Mouse (Mus musculus) cortical plate, adult 2 months (tissue): ENCODE measurements around the gene Tigit. TPM values are rescaled to one million over a fixed set of nuclear protein-coding genes. Genes with fewer than 3 reads are reported as not detected.

Experiments
- H3K27ac ChIP-seq: fragments of 200-500 bp; 2 replicates; pipeline ENCODE4 v1.5.1; 2012; ENCODE audit warnings: low read length, control low read depth, inconsistent platforms; ENCODE audit not compliant: insufficient read depth
- H3K4me1 ChIP-seq: fragments of 200-500 bp; 2 replicates; pipeline ENCODE4 v1.6.1; 2011; ENCODE audit warnings: low read length; ENCODE audit not compliant: control insufficient read depth, insufficient read depth
- H3K4me3 ChIP-seq: fragments of 200-500 bp; 2 replicates; pipeline ENCODE4 v1.5.1; 2011; ENCODE audit warnings: mild to moderate bottlenecking, low read length, control low read depth; ENCODE audit not compliant: insufficient read depth
- CTCF ChIP-seq: fragments of 200-500 bp; IDR thresholded peaks from 2 replicates; pipeline ENCODE4 v1.5.1; 2011; ENCODE audit warnings: mild to moderate bottlenecking, control low read depth, low read length; ENCODE audit not compliant: insufficient read depth; ENCODE audit errors: extremely low read depth
- POLR2A ChIP-seq: fragments of 200-500 bp; IDR thresholded peaks from 2 replicates; pipeline ENCODE4 v1.6.1; 2011; ENCODE audit warnings: mild to moderate bottlenecking, low read length, control low read depth; ENCODE audit not compliant: insufficient read depth; ENCODE audit errors: extremely low read depth
- polyA plus RNA-seq: library from polyadenylated mRNA; depleted of rRNA; stranded (reverse); fragments of >200 nt; gene quantifications from 2 replicates; pipeline ENCODE4 v1.2.3, GENCODE M21; 2012

Tigit gene
- polyA plus RNA-seq, 1 experiment, result not detected

DNA sequence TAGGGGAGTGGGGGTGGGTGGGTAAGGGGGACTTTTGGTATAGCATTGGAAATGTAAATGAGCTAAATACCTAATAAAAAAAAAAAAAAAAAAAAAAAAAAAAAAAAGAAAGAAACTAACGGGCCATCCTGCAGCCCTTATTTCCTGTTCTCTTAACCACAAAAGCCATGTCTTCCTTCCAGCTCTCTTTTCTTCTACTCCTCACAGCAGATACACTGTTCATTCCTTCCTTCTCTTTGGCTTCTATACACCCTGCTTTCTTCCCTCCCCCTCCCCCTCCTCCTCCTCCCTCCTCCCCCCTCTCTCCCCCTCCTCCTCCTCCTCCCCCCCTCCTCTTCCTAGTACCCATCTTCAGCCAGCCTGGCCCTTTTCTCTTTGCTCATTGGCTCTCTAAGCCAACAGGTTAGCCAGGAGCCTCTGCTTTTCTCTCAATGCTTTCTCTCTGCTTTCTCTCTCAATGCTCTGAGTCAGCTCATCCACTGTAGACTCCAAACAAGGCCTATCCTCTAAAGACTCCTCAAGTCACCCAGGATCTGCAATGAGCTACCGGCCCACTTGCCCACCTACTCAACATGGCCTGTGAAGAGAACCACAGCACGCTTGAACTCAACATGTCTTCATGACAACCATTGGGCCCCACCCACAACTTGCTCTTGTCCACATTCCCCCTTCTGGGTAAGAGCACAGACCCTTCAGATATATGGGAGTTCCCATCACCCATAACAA lies 13.4 kb downstream of the Tigit start:
- H3K4me3 ChIP-seq, result no peak overlapping the region
- no peak overlapping the region for H3K27ac ChIP-seq
- TF ChIP-seq POLR2A, result no peak
- TF ChIP-seq CTCF, result no peak
- H3K4me1 ChIP-seq, result no peaks in the 10 kb centered on the region

DNA sequence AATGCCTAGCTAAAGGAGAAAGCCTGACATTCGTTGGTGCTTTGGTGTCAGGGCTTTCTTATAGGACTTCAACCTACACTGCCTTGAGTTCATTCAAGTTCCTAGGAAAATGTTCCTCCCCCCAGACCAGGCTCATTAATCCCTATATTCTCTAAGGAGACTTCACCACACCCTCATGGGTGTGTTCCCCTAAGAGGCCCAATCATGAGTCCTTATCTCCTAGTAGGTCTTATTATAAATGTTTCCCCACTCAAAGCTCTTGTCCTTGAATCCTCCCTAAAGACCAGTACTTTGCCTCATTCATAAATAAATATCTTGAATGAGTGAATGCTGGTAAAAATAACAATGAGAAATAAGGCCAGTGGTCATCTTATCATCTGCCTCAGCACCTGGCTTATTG lies 16.3 kb downstream of the Tigit start:
- TF ChIP-seq POLR2A, result no peak
- no peak for TF ChIP-seq CTCF
- no peak overlapping the region for H3K27ac ChIP-seq
- no peak overlapping the region for H3K4me3 ChIP-seq
- H3K4me1 ChIP-seq, result no peaks in the 10 kb centered on the region

DNA sequence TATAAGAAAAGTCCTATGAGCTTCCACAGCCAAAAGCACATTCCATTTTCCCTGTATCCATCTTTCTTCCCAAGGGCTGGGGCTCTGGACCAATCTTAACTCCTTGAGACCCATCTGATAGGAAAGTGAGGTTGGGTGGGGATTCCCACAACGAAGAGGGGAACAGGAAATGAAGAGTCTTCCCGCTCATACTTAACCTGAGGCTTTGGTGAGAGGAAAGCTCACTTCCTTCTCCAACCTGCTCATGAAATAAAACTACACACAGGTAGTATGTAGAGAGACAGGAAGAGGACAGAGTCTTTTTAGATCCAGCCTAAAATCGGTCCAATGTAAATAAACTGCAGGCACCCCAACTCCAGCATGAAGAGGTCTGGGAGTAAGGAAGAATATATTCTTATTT lies 17.0 kb downstream of the Tigit start:
- Histone ChIP-seq H3K4me3 (no peak overlapping the region), H3K4me1 (no peaks in the 10 kb centered on the region), H3K27ac (no peak overlapping the region)
- TF ChIP-seq CTCF (no peak), POLR2A (no peak)

DNA sequence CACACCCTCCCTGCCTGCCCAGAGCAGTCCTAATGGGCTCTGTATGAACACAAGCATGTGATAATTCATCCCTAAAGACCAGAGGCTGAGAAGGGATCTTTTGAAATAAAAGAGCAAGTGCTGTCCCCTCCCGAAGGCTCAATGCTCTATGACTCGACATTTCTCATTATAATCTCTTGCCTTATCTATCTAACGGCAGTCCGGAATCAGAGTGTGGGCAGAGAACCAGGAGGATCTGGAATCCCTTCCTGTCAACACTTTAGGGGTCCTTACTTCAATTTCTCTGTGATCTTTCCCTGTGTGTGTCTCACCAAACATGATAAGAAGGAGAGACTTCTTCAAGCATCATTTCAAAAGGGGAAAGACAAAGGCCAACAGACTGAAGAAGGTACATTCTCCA lies 18.1 kb downstream of the Tigit start:
- no peaks in the 10 kb centered on the region for H3K4me1 ChIP-seq
- no peak for TF ChIP-seq CTCF
- TF ChIP-seq POLR2A, result no peak
- no peak overlapping the region for H3K27ac ChIP-seq
- no peak overlapping the region for H3K4me3 ChIP-seq

DNA sequence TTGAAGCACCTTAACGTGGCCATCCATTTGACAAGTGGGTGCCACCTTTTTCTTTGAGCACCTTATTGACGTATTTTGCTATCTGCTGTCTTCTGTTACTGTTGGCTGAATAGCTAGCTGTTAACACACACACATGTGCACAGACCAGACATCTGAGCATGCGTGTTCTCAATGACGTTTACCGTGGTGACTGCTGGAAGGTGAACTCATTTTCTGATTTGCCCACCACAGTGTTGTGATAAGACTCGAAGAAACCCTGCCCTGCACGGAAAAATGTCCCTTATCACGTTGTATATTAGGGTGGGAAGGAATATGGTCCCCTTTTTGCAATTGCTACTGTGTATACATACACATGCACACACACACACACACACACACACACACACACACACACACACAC lies 22.7 kb downstream of the Tigit start:
- Histone ChIP-seq H3K4me3 (no peak overlapping the region), H3K4me1 (no peaks in the 10 kb centered on the region), H3K27ac (no peak overlapping the region)
- TF ChIP-seq CTCF (no peak), POLR2A (no peak)

DNA sequence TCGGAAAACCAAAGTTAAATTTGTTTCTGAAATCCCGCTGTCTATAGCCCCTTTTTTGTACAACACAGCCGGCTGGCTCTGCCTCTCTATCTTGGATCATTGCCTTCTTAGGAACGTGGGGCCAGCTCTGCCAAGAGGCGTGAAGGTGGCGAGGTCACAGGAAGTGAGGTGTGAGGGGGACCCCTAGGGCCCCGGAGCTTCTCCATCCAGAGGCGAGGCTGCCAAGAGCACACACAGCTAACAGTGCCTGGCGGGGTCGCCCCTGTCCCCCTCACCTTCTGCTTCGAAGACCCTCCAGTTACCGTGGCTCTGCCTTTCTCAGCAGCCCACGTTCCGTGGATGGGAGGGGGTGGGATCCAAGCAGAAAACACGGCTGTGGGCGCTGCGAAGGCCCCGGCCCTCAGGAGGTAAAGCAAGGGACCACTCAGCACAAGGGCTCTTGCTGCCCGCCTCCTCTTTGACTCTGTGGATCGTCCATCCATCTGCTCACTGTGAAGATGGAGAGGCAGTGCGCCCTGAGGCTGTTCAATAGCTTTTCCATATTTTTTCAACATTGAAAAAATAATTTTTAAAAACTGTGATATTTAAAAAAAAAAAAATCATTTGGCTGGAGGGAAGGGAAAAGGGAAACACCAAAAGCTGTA lies 25.4 kb downstream of the Tigit start:
- no peak for TF ChIP-seq CTCF
- no peak for TF ChIP-seq POLR2A
- Histone ChIP-seq H3K4me1 (no peaks in the 10 kb centered on the region), H3K27ac (no peak overlapping the region), H3K4me3 (no peak overlapping the region)

DNA sequence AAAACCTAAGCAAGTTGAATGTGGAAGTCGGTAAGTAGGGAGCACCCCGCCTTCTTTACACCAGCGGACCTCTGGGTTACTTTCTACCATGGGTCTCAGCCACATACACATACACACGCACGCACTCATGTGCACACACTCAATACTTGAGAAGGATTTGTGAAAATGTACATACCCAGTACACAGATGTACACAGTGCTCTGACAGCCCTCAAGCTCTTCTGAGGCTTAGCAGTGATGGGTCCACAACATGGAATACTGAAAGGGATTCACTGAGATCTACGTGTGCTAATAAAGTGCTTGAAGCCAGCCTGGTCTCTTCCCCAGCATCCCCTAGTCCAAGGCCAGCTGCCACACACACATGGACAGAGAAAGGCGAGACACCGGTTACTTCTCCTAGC lies 26.7 kb downstream of the Tigit start:
- H3K4me3 ChIP-seq, result no peak overlapping the region
- H3K27ac ChIP-seq, result no peak overlapping the region
- no peak for TF ChIP-seq CTCF
- TF ChIP-seq POLR2A, result no peak
- H3K4me1 ChIP-seq, result no peaks in the 10 kb centered on the region

DNA sequence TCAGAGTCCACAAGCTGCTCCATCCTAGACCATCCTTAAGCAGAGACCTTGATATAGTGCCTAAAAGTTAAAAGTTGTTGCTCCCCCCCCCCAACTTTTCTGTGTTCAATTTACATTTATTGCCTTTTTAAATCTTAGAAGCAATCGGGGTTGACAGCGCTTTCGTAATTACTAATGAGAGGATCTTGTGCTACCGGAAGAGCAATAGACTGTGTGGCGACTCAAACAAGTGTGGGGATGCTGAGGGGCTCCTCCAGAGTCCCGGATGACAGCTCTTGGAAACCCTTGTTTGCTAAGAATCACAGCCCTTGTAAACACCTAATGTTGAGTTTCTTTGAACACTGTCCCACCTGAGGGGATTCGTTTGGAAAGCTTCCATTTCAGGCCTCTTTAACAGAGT lies 29.9 kb downstream of the Tigit start:
- Histone ChIP-seq H3K4me3 (no peak overlapping the region), H3K4me1 (no peaks in the 10 kb centered on the region), H3K27ac (no peak overlapping the region)
- TF ChIP-seq CTCF, result no peak
- no peak for TF ChIP-seq POLR2A

DNA sequence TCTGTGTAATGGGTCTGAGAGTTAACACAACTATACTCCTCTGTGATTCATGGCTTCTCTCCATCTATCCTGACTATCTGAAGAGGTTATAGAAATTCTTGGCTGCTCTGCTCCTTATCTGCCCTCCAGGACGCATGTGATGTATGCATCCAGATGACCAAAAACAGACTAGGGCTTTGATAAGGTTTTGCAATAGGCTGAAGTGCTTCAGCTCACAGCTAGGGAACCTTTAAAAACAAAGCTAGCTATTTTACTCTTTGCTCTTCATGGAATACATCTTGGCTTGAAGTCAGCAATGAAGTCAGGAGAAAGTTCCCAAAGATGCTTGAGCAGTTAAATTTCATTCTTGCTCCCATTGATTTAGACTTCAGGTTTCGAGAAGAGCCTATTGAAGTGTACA lies 32.2 kb downstream of the Tigit start:
- Histone ChIP-seq H3K4me3 (no peak overlapping the region), H3K4me1 (no peaks in the 10 kb centered on the region), H3K27ac (no peak overlapping the region)
- no peak for TF ChIP-seq POLR2A
- TF ChIP-seq CTCF, result no peak

DNA sequence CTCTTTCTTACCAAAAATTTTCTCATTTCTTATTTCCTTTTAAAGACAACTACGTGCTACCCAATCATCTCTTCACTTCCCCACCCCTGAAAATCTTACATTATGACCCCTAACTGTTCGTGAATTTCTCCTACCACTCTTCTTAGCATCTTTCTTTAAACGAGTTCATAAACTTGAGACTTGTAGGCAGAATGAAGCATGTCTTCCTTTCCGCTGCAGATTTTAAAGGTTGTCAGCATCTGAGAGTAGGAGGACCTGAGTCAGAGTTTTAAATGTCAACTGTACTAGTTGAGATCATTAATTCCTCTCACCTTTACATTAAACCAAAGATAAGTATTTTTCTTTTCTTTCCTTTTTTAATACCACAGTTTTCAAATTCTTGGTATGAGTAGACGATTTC lies 35.3 kb downstream of the Tigit start:
- no peak overlapping the region for H3K27ac ChIP-seq
- TF ChIP-seq CTCF (no peak), POLR2A (no peak)
- H3K4me1 ChIP-seq, result peaks cover 5% of the 10 kb centered on the region; the same call in 1 of the 2 replicates
- no peak overlapping the region for H3K4me3 ChIP-seq

DNA sequence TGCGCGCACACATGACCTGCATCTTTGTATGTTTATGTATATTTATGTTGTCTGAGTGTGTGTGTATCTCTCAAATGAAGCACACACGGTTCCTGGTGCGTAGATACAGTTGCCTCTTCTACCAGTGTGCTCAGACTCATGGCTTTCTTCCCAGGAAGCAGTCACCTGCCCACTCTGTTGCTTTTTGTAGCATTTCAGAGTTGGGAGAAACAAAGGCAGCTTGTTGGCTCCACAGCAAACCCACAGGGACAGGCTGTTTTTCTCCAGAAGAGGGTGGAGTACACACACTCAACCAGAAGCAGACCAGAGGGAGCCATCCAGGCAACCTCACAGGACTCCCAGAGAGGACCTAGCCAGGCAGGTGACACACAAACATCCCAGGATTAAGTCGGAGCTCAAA lies 38.0 kb downstream of the Tigit start:
- Histone ChIP-seq H3K27ac (no peak overlapping the region), H3K4me3 (no peak overlapping the region), H3K4me1 (peaks cover 5% of the 10 kb centered on the region; the same call in 1 of the 2 replicates)
- no peak for TF ChIP-seq CTCF
- no peak for TF ChIP-seq POLR2A

DNA sequence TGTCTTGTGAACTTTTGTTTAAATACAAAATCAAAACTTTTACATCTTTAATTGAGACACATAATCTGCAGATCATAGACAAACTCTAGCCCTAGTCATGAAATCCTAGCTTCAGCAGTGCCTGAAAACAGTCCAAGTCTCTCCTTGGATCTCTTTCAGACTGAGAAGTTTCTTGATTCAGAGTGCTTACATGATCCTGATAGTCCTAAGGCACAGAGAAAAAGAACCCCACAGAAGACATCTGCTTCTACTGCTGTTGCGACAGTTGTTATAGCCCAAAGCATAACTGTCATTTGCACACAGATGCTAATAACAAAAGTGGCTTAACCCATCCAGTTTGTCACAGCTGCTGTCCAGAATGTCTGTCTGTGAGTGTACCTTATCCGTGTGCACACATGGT lies 38.7 kb downstream of the Tigit start:
- H3K27ac ChIP-seq, result no peak overlapping the region
- peaks cover 5% of the 10 kb centered on the region; the same call in 1 of the 2 replicates for H3K4me1 ChIP-seq

More for the DNA sequence above, 38.7 kb downstream of the Tigit start:
- no peak overlapping the region for H3K4me3 ChIP-seq
- TF ChIP-seq CTCF, result no peak
- TF ChIP-seq POLR2A, result no peak
